Mouse (Mus musculus): ENCODE results near the gene Prpf8. TPM values are rescaled to one million over a fixed set of nuclear protein-coding genes. Genes with fewer than 3 reads are reported as not detected.

Gene Prpf8
- polyA plus RNA-seq, 1 experiment = 35.4 TPM

- Histone ChIP-seq H3K4me3 (replicated peaks; ENCODE audit: control insufficient read depth, low read depth, low read length) (no peak overlapping the region), H3K27ac (ENCODE audit: control insufficient read depth, insufficient read depth, low read depth, low read length, poor library complexity) (no peak overlapping the region; the same call in 1 of the 2 replicates), H3K4me1 (ENCODE audit: control insufficient read depth, insufficient read depth, low read length) (peaks cover 1% of the 10 kb centered on the region)
- TF ChIP-seq CTCF (IDR thresholded peaks at IDR 0.05; ENCODE audit: control insufficient read depth, insufficient read depth, low read length) (no peak), POLR2A (IDR thresholded peaks at IDR 0.05; ENCODE audit: borderline replicate concordance, control insufficient read depth, low read depth, low read length) (no peak)
- 40% methylated on average over 4 of the region's 4 CpGs for WGBS
Measured at GRCm38 (mm10) chr11:75534286-75535033, 47.8 kb downstream of the Prpf8 start.

DNA sequence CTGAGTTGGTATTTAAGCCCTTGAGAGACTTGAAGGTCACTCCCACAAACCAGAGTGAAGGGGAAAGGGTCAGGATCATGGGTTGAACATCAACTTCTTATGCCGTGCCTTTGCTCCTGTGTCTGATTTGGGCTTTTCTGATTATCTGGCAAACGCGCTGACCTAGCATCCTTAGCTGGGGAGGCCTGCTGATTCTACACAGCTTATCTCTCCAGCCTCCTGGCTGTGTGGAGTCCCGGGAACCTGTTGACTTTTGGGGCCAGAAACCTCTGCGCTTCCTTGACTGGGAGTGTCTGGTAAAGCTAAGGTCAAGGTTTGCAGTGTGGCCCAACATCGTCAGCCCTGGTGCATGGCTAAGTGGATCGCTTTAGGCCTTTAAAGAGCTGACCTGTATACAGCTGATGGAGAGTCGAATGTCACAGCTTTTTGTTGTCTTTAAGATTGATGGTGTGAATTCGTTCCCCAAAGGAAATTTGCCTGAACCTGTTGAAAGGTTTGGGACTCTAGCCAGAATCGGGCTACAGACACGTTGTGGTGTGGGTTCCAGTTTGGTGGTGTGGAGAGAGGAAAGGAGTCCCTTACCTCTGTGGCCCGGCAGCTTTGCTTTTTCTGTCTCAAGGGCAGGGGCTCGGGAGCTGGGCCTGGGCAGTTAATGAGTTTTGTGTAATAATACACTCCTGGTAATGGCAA lies 48.6 kb downstream of the Prpf8 start:
- TF ChIP-seq POLR2A (IDR thresholded peaks at IDR 0.05; ENCODE audit: borderline replicate concordance, control insufficient read depth, low read depth, low read length) = no peak
- WGBS = 45% methylated on average over 13 of the region's 13 CpGs
- H3K4me3 ChIP-seq (replicated peaks; ENCODE audit: control insufficient read depth, low read depth, low read length) = no peak overlapping the region
- no peak overlapping the region for H3K27ac ChIP-seq (ENCODE audit: control insufficient read depth, insufficient read depth, low read depth, low read length, poor library complexity)
- peaks cover 1% of the 10 kb centered on the region for H3K4me1 ChIP-seq (ENCODE audit: control insufficient read depth, insufficient read depth, low read length)

GRCm38 (mm10) chr11:75536255-75537024 lies 49.8 kb downstream of the Prpf8 start:
- no peak overlapping the region for H3K27ac ChIP-seq (ENCODE audit: control insufficient read depth, insufficient read depth, low read depth, low read length, poor library complexity)
- H3K4me3 ChIP-seq (replicated peaks; ENCODE audit: control insufficient read depth, low read depth, low read length) = no peak overlapping the region
- peaks cover 1% of the 10 kb centered on the region for H3K4me1 ChIP-seq (ENCODE audit: control insufficient read depth, insufficient read depth, low read length)
- TF ChIP-seq CTCF (IDR thresholded peaks at IDR 0.05; ENCODE audit: control insufficient read depth, insufficient read depth, low read length) = no peak
- TF ChIP-seq POLR2A (IDR thresholded peaks at IDR 0.05; ENCODE audit: borderline replicate concordance, control insufficient read depth, low read depth, low read length) = no peak
- 83% methylated on average over 12 of the region's 12 CpGs for WGBS

DNA sequence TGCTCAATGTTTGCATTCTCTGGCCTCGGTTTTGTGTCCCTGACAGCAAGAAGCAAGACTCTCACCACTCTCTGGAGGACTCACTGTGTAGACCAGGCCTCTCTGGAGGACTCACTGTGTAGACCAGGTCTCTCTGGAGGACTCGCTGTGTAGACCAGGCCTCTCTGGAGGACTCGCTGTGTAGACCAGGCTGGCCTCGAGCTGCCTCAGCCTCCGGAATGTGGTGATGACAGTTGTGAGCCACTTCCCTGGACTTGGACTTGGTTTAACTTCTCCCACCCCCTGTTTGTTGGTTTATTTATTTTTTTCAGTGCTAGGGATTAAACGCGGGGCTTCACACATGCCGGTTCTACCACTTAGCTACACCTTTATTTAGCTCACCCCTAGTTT lies 50.4 kb downstream of the Prpf8 start:
- Histone ChIP-seq H3K4me1 (ENCODE audit: control insufficient read depth, insufficient read depth, low read length) (peaks cover 3% of the 10 kb centered on the region), H3K27ac (ENCODE audit: control insufficient read depth, insufficient read depth, low read depth, low read length, poor library complexity) (no peak overlapping the region), H3K4me3 (replicated peaks; ENCODE audit: control insufficient read depth, low read depth, low read length) (no peak overlapping the region)
- no peak for TF ChIP-seq POLR2A (IDR thresholded peaks at IDR 0.05; ENCODE audit: borderline replicate concordance, control insufficient read depth, low read depth, low read length)
- no peak for TF ChIP-seq CTCF (IDR thresholded peaks at IDR 0.05; ENCODE audit: control insufficient read depth, insufficient read depth, low read length)
- WGBS = 87% methylated on average over 8 of the region's 8 CpGs

- Histone ChIP-seq H3K27ac (ENCODE audit: control insufficient read depth, insufficient read depth, low read depth, low read length, poor library complexity) (peak overlapping the region; percentile 15; the same call in 1 of the 2 replicates), H3K4me1 (ENCODE audit: control insufficient read depth, insufficient read depth, low read length) (peaks cover 3% of the 10 kb centered on the region), H3K4me3 (replicated peaks; ENCODE audit: control insufficient read depth, low read depth, low read length) (no peak overlapping the region)
- 61% methylated on average over 11 of the region's 11 CpGs for WGBS
- TF ChIP-seq POLR2A (IDR thresholded peaks at IDR 0.05; ENCODE audit: borderline replicate concordance, control insufficient read depth, low read depth, low read length) (no peak), CTCF (IDR thresholded peaks at IDR 0.05; ENCODE audit: control insufficient read depth, insufficient read depth, low read length) (no peak)
Measured at GRCm38 (mm10) chr11:75537491-75538183, 51.0 kb downstream of the Prpf8 start.

DNA sequence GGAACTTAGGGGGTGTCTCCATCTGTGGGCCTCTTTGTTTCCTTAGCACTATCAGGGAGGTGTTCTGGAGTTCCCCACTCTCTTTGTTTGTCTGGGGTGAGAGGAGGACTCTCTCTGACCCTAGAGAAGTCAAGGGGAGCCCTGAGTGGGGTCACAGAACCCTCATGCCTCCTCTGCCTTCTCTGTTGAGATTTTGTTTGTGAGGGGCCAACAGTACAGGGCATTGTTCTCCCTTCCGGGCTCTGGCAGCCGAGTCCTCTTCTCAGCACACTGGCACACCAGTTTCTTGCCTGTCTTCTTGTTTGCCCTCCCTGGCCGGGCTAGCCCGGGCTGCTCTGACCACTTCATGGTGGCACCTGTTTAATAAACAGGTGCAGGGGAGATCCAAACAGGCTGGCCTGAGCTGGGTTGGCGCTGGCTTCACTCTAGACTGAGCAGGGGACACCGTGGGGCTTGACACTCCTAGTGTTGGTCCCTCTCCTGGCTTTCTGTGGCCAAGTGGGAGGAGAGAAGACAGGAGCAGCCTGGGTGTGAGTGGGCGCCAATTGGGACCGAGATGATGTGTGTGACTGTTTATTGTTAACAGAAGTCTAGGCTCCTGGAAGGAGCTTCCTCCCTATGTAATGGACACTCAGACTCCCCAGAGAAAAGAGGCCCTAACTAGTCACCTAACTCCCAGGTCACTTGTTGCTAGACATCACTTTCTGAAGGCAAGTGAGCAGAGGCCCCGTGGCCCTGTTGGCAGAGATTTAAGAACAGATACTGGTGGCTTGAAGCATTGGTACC lies 51.8 kb downstream of the Prpf8 start:
- no peak for TF ChIP-seq POLR2A (IDR thresholded peaks at IDR 0.05; ENCODE audit: borderline replicate concordance, control insufficient read depth, low read depth, low read length)
- no peak for TF ChIP-seq CTCF (IDR thresholded peaks at IDR 0.05; ENCODE audit: control insufficient read depth, insufficient read depth, low read length)
- Histone ChIP-seq H3K4me3 (replicated peaks; ENCODE audit: control insufficient read depth, low read depth, low read length) (no peak overlapping the region), H3K27ac (ENCODE audit: control insufficient read depth, insufficient read depth, low read depth, low read length, poor library complexity) (peak overlapping the region; percentile 15; the same call in 1 of the 2 replicates), H3K4me1 (ENCODE audit: control insufficient read depth, insufficient read depth, low read length) (peaks cover 2% of the 10 kb centered on the region)
- 48% methylated on average over 9 of the region's 9 CpGs for WGBS

GRCm38 (mm10) chr11:75538970-75539299 lies 52.3 kb downstream of the Prpf8 start:
- Histone ChIP-seq H3K4me3 (replicated peaks; ENCODE audit: control insufficient read depth, low read depth, low read length) (no peak overlapping the region), H3K27ac (ENCODE audit: control insufficient read depth, insufficient read depth, low read depth, low read length, poor library complexity) (no peak overlapping the region), H3K4me1 (ENCODE audit: control insufficient read depth, insufficient read depth, low read length) (peaks cover 1% of the 10 kb centered on the region)
- WGBS = 68% methylated on average over 13 of the region's 13 CpGs
- no peak for TF ChIP-seq POLR2A (IDR thresholded peaks at IDR 0.05; ENCODE audit: borderline replicate concordance, control insufficient read depth, low read depth, low read length)
- no peak for TF ChIP-seq CTCF (IDR thresholded peaks at IDR 0.05; ENCODE audit: control insufficient read depth, insufficient read depth, low read length)
